ENCODE assay signal across 13 mouse cellular contexts in the genomic region with DNA sequence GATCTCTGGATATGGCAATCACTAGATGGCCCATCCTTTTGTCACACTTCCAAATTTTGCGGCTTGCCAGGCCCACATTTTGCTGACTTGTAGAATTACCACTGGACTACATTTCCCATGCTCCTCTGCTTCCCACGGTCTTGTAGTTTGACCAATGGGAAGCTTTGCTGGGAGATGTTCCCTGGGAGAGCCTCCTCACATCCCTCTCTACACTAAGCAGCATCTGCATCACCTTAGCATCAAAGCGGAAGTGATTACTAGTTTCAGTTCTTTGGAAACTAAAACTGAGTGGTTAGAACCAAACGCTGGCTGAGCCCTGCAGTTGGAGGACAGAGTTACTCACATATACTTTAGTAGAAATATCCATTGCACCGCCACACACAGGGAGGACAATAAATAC.
DNase-seq lines count a peak whose midpoint lies in the region; ATAC-seq and TF ChIP-seq lines count a peak whose summit lies in the region.
"Had no signal": no experiment of that assay in that cellular context is flagged by ENCODE, and none has a peak within 500 bp of the region (broad histone marks: within the 10 kb centered on the region; RNA-seq: fewer than 3 reads in every experiment).

No protein-coding gene starts in this region.

- no peaks in the 10 kb centered on the region for H3K27me3 ChIP-seq in forebrain, embryonic 14.5 days (replicated peaks; ENCODE audit: control insufficient read depth, insufficient read depth, low read length)

- no peak overlapping the region for H3K27ac ChIP-seq in forebrain, embryonic 14.5 days (ENCODE audit: low read depth, low read length)
- H3K27ac ChIP-seq in layer of hippocampus, adult 2 months = no peak overlapping the region
- H3K27ac ChIP-seq: left cerebral cortex, adult 2 months had no signal

- no peak overlapping the region for H3K9ac ChIP-seq in forebrain, embryonic 14.5 days (ENCODE audit: low read length)

- no peak overlapping the region for H3K4me2 ChIP-seq in forebrain, embryonic 14.5 days (ENCODE audit: low read length)

- TF ChIP-seq CTCF in layer of hippocampus, adult 2 months (conservative IDR thresholded peaks at IDR 0.05) = no peak

- H3K36me3 ChIP-seq in forebrain, embryonic 14.5 days (ENCODE audit: control insufficient read depth, insufficient read depth, low read length) = no peaks in the 10 kb centered on the region

- no peaks in the 10 kb centered on the region for H3K9me3 ChIP-seq in forebrain, embryonic 14.5 days (replicated peaks; ENCODE audit: control insufficient read depth, low read length)

- peak; percentile 6 for DNase-seq in right cerebral cortex, adult 18-20 months
- no peak for DNase-seq in right cerebral cortex, postnatal 4 days
- peak; percentile 41 for DNase-seq in forebrain, embryonic 14.5 days (ENCODE audit: low spot score)
- no peak for DNase-seq in layer of hippocampus, adult 2 months (ENCODE audit: low spot score in 2 of 2)
- DNase-seq in kidney, postnatal 25 days = no peak
- no peak for DNase-seq in layer of hippocampus, postnatal 10 days (ENCODE audit: low spot score in 2 of 2)
- DNase-seq: embryo, embryonic 11 days; heart, postnatal 14 days; liver; lung, postnatal 10 days had no signal

- peak; percentile 78 for ATAC-seq in forebrain, embryonic 14.5 days
- peak; percentile 31 for ATAC-seq in megakaryocyte progenitor cell, adult 5-6 weeks (replicated peaks; ENCODE audit: poor library complexity)
- ATAC-seq: activated CD4-positive, CD25-positive, alpha-beta regulatory T cell, adult 4 months had no signal

- no peak overlapping the region for H3K4me3 ChIP-seq in forebrain, embryonic 14.5 days (ENCODE audit: low read depth, low read length)
- no peak overlapping the region for H3K4me3 ChIP-seq in layer of hippocampus, adult 2 months
- H3K4me3 ChIP-seq: left cerebral cortex, adult 2 months had no signal

- H3K4me1 ChIP-seq in forebrain, embryonic 14.5 days (ENCODE audit: control insufficient read depth, insufficient read depth, low read length) = no peaks in the 10 kb centered on the region

- WGBS in forebrain, embryonic 14.5 days = 60% methylated on average over 5 of the region's 5 CpGs

Comparison
In these comparisons a context has a peak if more than half of its experiments do, and no peak if none do; other contexts are left out.
1. DNase-seq: peak in right cerebral cortex, adult 18-20 months (single experiment) and forebrain, embryonic 14.5 days (single experiment); none in right cerebral cortex, postnatal 4 days (single experiment), layer of hippocampus, adult 2 months (0 of 2), kidney, postnatal 25 days (0 of 2) and layer of hippocampus, postnatal 10 days (0 of 2).